Mouse (Mus musculus) heart, postnatal 0 days (tissue): Measurements from ENCODE around the gene Eid2.

ENCODE experiments used
- CTCF ChIP-seq: IDR thresholded peaks from 2 replicates; pipeline ENCODE4 v1.5.1; 2016; ENCODE audit warnings: antibody characterized with exemption, control low read depth, low read depth
- EP300 ChIP-seq: IDR thresholded peaks from 2 replicates; pipeline ENCODE4 v1.6.1; 2016; ENCODE audit warnings: antibody characterized with exemption, low read depth

- TF ChIP-seq EP300 (no peak), CTCF (0 out of 2 replicates have a peak, but pooled peaks have one; percentile 7)
Measured at GRCm38 (mm10) chr7:28290638-28291590, 23.2 kb downstream of the Eid2 start, which contains the start of gene Selenov.
